Mouse (Mus musculus) kidney, adult 18-20 months (tissue): ENCODE data around the gene Dffb.

ENCODE experiments used
- DNase-seq: peaks from one replicate; pipeline ENCODE4 v3.0.0; 2021

Dffb gene

GRCm38 (mm10) chr4:153974431-153975291, at the start of gene Dffb, which contains the start of gene Cep104:
Gene Dffb (minus strand): TSS chr4:153975126.
Gene Cep104 (plus strand): TSS chr4:153975194.
- DNase-seq: peak; percentile 96

GRCm38 (mm10) chr4:154023754-154024601, 49.1 kb upstream of the Dffb start:
- peak; percentile 73 for DNase-seq

- DNase-seq: no peak
Measured at GRCm38 (mm10) chr4:154022844-154023243, 47.9 kb upstream of the Dffb start.

- peak; percentile 87 for DNase-seq
Measured at GRCm38 (mm10) chr4:154022407-154022806, 47.5 kb upstream of the Dffb start.

GRCm38 (mm10) chr4:154021432-154021831, 46.5 kb upstream of the Dffb start:
- DNase-seq: peak; percentile 71

- peak; percentile 79 for DNase-seq
Measured at GRCm38 (mm10) chr4:154019571-154019970, 44.6 kb upstream of the Dffb start.

GRCm38 (mm10) chr4:154015476-154015875, 40.5 kb upstream of the Dffb start:
- peak; percentile 30 for DNase-seq

GRCm38 (mm10) chr4:154012132-154012882, 37.4 kb upstream of the Dffb start:
- DNase-seq: no peak

- DNase-seq: peak; percentile 85
Measured at GRCm38 (mm10) chr4:154011646-154012089, 36.7 kb upstream of the Dffb start, which contains the start of gene Lrrc47. Gene Lrrc47 (plus strand): TSS chr4:154011731.

GRCm38 (mm10) chr4:154010907-154011645, 36.1 kb upstream of the Dffb start:
- no peak for DNase-seq

- no peak for DNase-seq
Measured at GRCm38 (mm10) chr4:154007759-154008158, 32.8 kb upstream of the Dffb start.

GRCm38 (mm10) chr4:154006264-154006663, 31.3 kb upstream of the Dffb start:
- no peak for DNase-seq

GRCm38 (mm10) chr4:154005488-154005887, 30.6 kb upstream of the Dffb start:
- DNase-seq: no peak

- DNase-seq: no peak
Measured at GRCm38 (mm10) chr4:153993505-153993904, 18.6 kb upstream of the Dffb start.

- peak; percentile 30 for DNase-seq
Measured at GRCm38 (mm10) chr4:153992715-153993114, 17.8 kb upstream of the Dffb start.

GRCm38 (mm10) chr4:153980470-153980869, 5.5 kb upstream of the Dffb start:
- no peak for DNase-seq

GRCm38 (mm10) chr4:153979243-153979642, 4.3 kb upstream of the Dffb start:
- DNase-seq: no peak

GRCm38 (mm10) chr4:153975768-153976167, 842 bp upstream of the Dffb start:
- DNase-seq: no peak

GRCm38 (mm10) chr4:153975292-153975662, 351 bp upstream of the Dffb start:
- DNase-seq: no peak

GRCm38 (mm10) chr4:153968063-153968462, 6.9 kb downstream of the Dffb start:
- DNase-seq: no peak

- DNase-seq: no peak
Measured at GRCm38 (mm10) chr4:153967556-153967955, 7.4 kb downstream of the Dffb start.

GRCm38 (mm10) chr4:153966651-153967050, 8.3 kb downstream of the Dffb start:
- DNase-seq: no peak
